Mouse (Mus musculus): ENCODE data around the gene Nipsnap3a.

- no peak for TF ChIP-seq CTCF (IDR thresholded peaks at IDR 0.05; ENCODE audit: low read depth, low read length)
- no peak for TF ChIP-seq POLR2A (IDR thresholded peaks at IDR 0.05; ENCODE audit: extremely low read depth, insufficient read depth, low read length)
These were observed 34.3 kb downstream of the Nipsnap3a start for GRCm38 (mm10) chr4:53023189-53023925.

All from liver, adult 2 months (tissue).